Mouse (Mus musculus) hindbrain, embryonic 12.5 days (tissue): ENCODE data around the gene Zwilch. TPM values are rescaled to one million over a fixed set of nuclear protein-coding genes. Genes with fewer than 3 reads are reported as not detected.
"Not testable (repeated sequence)": the region's sequence is repeated elsewhere in the genome, so short reads cannot be mapped to it uniquely, and the experiment has no call there.

ENCODE experiments used
- ATAC-seq: fragments of 200-750 bp; cut with Nextera tagmentation; 2 replicates; pipeline ENCODE4 v1.8.0; 2017; ENCODE audit warnings: moderate TSS enrichment; ENCODE audit not compliant: low FRiP score
- H3K27ac ChIP-seq: fragments of 300-500 bp; sonication (generic); 2 replicates; pipeline ENCODE4 v1.5.1; 2016; ENCODE audit warnings: mild to moderate bottlenecking
- H3K27me3 ChIP-seq: fragments of 300-500 bp; sonication (generic); 2 replicates; pipeline ENCODE4 v1.6.1; 2016; ENCODE audit warnings: mild to moderate bottlenecking
- H3K36me3 ChIP-seq: fragments of 300-500 bp; sonication (generic); 2 replicates; pipeline ENCODE4 v1.6.1; 2016; ENCODE audit warnings: mild to moderate bottlenecking
- H3K4me1 ChIP-seq: fragments of 300-500 bp; sonication (generic); 2 replicates; pipeline ENCODE4 v1.6.1; 2016
- H3K4me2 ChIP-seq: fragments of 300-500 bp; sonication (generic); replicated peaks from 2 replicates; pipeline ENCODE4 v1.6.1; 2016; ENCODE audit warnings: mild to moderate bottlenecking
- H3K4me3 ChIP-seq: fragments of 300-500 bp; sonication (generic); 2 replicates; pipeline ENCODE4 v1.5.1; 2016; ENCODE audit warnings: mild to moderate bottlenecking
- H3K9ac ChIP-seq: fragments of 300-500 bp; sonication (generic); 2 replicates; pipeline ENCODE4 v1.6.1; 2016; ENCODE audit warnings: mild to moderate bottlenecking, moderate library complexity
- H3K9me3 ChIP-seq: fragments of 300-500 bp; sonication (generic); replicated peaks from 2 replicates; pipeline ENCODE4 v1.6.1; 2016; ENCODE audit warnings: mild to moderate bottlenecking
- WGBS: fragments of 180-500 bp; shearing (Covaris S2); methylation state at CpG from one replicate; pipeline ENCODE4 v1.1.7; 2016; 5-methylcytosine and 5-hydroxymethylcytosine counted together
- polyA plus RNA-seq: library from polyadenylated mRNA; unstranded; fragments of >200 nt; fragmentation: Nextera tagmentation; extraction: Ambion mirVana; gene quantifications from 2 replicates; pipeline ENCODE4 v1.2.1, GENCODE M21; 2016

Zwilch gene
- polyA plus RNA-seq, 1 experiment from 2014 or later = 19.6 TPM

DNA sequence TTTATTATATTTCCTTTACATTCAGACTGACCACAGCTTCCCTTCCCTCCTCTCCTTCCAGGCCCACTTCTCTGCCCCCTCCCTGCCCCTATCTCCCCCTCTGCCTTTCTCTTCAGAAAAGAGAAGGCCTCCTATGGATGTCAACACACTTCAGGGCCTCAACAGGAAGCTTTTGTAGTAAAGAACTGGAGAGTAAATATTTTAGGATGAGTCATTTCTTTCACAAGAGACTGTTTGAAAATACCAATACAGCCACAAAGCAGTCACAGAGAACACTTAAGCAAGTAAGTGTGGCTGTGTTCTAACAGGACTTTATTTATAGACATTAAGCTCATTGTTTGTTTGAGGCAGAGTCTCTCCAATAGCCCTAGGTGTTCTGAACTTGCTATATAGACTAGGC, 29.4 kb upstream of the Zwilch start:
- H3K4me3 ChIP-seq = no peak overlapping the region

DNA sequence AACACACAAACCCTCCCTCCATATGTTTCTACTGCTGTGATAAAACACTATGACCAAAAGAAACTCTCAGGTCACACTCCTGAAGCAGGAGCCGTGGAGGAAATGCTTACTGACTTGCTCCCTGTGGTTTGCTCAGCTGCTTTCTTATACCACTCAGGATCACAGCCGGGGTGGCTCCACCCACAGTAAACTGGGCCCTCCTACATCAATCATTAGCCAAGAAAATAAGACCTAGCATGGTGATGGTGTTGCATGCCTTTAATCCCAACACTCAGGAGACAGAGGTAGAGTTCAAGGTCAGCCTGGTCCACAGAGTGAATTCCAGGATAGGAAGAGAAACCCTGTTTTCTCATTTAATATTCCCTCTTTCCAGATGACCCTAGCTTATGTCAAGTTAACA, 27.0 kb upstream of the Zwilch start:
- no peaks in the 10 kb centered on the region for H3K4me1 ChIP-seq
- no peak overlapping the region for H3K4me2 ChIP-seq
- no peak overlapping the region for H3K27ac ChIP-seq
- no peaks in the 10 kb centered on the region for H3K9me3 ChIP-seq
- peaks cover 29% of the 10 kb centered on the region for H3K36me3 ChIP-seq
- H3K4me3 ChIP-seq = no peak overlapping the region
- WGBS = 88% methylated on average over 2 of the region's 2 CpGs
- no peak overlapping the region for H3K9ac ChIP-seq
- H3K27me3 ChIP-seq = no peaks in the 10 kb centered on the region
- ATAC-seq = no peak

More for the DNA sequence above, 29.4 kb upstream of the Zwilch start:
- Histone ChIP-seq H3K9ac (no peak overlapping the region), H3K27ac (no peak overlapping the region), H3K9me3 (no peaks in the 10 kb centered on the region), H3K27me3 (no peaks in the 10 kb centered on the region), H3K4me2 (no peak overlapping the region), H3K4me1 (no peaks in the 10 kb centered on the region), H3K36me3 (peaks cover 25% of the 10 kb centered on the region)
- ATAC-seq = no peak

DNA sequence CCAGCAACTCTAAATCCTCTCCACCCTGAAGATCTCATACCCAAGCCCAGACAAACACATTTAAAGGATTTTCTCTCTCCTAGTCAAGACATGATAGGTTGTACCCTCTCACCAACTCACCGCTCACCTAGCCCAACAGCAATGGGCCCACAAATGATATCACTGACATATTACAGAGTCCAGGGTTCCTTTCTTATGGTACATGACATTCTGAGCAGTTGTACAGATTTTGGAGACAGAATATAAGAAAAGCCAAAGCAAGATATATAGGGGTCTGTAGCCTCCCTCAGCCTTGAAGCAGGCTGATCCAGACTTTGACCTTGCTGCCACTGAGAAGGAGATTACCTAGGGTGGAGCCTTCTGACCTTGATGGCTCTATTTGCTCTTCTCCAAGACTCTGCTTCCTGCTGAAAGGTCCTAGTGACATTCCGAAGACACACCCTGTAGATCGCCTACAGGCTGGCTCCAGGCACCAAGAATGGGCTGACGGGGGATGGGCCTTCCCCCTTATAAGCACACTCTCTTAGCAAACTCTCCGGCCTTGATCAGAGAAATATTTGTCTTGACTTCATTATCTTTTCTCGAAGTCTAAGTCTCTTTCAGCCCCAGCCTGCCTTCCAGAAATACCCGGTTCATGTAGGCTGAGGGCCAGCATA, 26.0 kb upstream of the Zwilch start:
- H3K4me2 ChIP-seq, ATAC-seq, H3K4me1 ChIP-seq, H3K4me3 ChIP-seq, H3K9ac ChIP-seq, H3K9me3 ChIP-seq, H3K27ac ChIP-seq, H3K27me3 ChIP-seq: not testable (repeated sequence)
- WGBS = 83% methylated on average over 7 of the region's 7 CpGs
- H3K36me3 ChIP-seq = peaks cover 22% of the 10 kb centered on the region

DNA sequence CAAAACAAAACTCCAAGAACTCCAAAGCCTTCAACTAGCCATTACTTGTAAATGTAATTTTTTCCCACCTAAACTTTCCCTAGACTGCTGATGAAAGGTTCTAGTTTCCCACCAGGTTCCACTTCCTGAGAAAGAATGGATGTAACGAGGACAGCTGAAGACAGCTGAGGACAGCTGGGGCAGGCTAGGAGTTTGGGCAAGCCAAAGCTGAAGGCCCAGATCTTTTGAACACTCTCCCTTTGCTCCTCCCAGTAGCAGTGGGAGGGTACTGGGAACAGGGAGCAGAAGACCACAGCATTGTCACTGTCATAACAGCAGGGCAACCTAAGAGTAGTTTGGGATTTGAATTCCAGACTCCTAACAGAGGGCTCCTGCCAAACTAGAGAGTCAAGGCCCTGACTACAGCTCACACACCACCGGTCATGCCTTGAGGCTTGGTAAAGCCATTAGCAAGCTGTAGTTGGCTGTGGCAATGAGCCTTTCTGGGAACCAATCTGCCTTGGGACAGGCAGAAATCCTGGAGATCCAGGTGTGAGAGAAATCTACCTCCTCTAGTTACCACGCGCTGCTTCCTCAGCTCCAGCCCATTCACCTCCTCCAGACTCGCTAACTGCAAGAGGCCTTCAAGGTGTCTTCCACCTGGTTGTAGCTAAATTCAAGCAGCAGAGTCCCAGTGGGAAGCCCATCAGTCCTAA, 25.3 kb upstream of the Zwilch start:
- H3K4me2 ChIP-seq = no peak overlapping the region
- ATAC-seq = no peak
- no peaks in the 10 kb centered on the region for H3K4me1 ChIP-seq
- no peaks in the 10 kb centered on the region for H3K27me3 ChIP-seq
- no peak overlapping the region for H3K4me3 ChIP-seq
- H3K9ac ChIP-seq = no peak overlapping the region
- WGBS = 95% methylated on average over 5 of the region's 5 CpGs
- H3K9me3 ChIP-seq = no peaks in the 10 kb centered on the region
- H3K27ac ChIP-seq = no peak overlapping the region
- peaks cover 24% of the 10 kb centered on the region for H3K36me3 ChIP-seq

DNA sequence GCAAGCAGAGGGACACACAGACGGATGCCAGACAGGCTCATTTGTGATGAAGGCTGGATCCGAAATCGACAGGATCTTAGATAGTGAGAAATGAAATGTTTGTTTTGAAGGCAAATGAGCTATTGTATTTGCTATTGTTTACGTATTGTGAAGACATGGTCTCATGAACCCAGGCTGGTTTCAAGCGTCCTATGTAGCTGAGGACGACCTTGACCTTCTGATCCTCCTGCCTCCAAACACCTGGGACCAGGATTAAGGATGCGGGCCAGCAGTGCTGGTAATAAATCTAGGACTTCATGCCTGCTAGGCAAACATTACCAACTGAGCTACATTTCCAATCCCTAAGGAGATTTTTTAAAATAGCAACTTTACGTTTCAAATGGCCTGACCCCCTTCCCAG, 24.6 kb upstream of the Zwilch start:
- H3K4me1 ChIP-seq = no peaks in the 10 kb centered on the region
- no peak overlapping the region for H3K4me2 ChIP-seq
- H3K27ac ChIP-seq = no peak overlapping the region
- no peaks in the 10 kb centered on the region for H3K9me3 ChIP-seq
- WGBS = 92% methylated on average over 8 of the region's 8 CpGs
- no peak overlapping the region for H3K4me3 ChIP-seq
- no peak overlapping the region for H3K9ac ChIP-seq
- ATAC-seq = no peak
- H3K27me3 ChIP-seq = no peaks in the 10 kb centered on the region
- peaks cover 24% of the 10 kb centered on the region for H3K36me3 ChIP-seq

DNA sequence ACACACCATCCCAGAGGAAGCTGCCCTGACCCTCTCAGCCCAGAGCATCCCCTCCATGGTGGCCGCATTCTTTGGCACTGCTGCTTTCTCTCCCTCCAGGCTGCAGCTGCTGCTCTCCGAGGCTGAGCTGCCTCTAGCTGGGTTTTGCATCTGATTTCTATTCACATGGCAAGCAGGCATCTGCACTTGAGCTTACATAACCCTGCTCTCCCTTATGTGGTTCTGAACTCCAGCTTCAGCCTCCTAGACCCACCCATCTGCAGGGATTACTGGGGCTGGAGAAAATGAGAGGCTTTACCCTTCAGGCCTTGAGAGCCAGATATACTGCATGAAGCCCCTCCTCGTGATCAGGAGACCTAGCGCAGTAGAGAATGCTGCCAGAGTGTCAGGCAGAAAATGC, 22.6 kb upstream of the Zwilch start:
- Histone ChIP-seq H3K4me3 (no peak overlapping the region), H3K9ac (no peak overlapping the region), H3K4me1 (no peaks in the 10 kb centered on the region), H3K36me3 (peaks cover 35% of the 10 kb centered on the region), H3K9me3 (no peaks in the 10 kb centered on the region), H3K4me2 (no peak overlapping the region), H3K27me3 (no peaks in the 10 kb centered on the region), H3K27ac (no peak overlapping the region)
- no peak for ATAC-seq
- 84% methylated on average over 4 of the region's 4 CpGs for WGBS

DNA sequence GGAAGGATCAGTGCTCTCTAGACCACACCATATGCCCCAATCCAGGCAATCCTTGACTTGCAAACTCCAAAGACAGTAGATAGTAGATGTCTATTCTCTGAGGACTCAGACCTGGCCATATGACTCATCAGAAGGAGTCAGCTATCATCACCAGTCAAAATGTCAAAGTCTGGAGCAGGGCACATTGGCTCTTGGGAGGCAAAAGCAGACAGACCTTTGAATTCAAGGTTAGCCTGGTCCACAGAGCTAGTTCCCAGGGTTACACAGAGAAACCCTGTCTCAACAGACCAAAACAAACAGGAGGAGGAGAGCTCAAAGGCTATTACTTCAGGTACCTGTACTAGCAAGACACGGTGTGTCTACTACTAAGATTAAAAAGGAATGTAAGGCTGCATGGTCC, 21.0 kb upstream of the Zwilch start:
- Histone ChIP-seq H3K4me2 (no peak overlapping the region), H3K4me3 (no peak overlapping the region), H3K9me3 (no peaks in the 10 kb centered on the region), H3K4me1 (no peaks in the 10 kb centered on the region), H3K9ac (no peak overlapping the region), H3K27ac (no peak overlapping the region), H3K27me3 (no peaks in the 10 kb centered on the region), H3K36me3 (peaks cover 39% of the 10 kb centered on the region)
- ATAC-seq = no peak
- 97% methylated on average over 1 of the region's 1 CpGs for WGBS

DNA sequence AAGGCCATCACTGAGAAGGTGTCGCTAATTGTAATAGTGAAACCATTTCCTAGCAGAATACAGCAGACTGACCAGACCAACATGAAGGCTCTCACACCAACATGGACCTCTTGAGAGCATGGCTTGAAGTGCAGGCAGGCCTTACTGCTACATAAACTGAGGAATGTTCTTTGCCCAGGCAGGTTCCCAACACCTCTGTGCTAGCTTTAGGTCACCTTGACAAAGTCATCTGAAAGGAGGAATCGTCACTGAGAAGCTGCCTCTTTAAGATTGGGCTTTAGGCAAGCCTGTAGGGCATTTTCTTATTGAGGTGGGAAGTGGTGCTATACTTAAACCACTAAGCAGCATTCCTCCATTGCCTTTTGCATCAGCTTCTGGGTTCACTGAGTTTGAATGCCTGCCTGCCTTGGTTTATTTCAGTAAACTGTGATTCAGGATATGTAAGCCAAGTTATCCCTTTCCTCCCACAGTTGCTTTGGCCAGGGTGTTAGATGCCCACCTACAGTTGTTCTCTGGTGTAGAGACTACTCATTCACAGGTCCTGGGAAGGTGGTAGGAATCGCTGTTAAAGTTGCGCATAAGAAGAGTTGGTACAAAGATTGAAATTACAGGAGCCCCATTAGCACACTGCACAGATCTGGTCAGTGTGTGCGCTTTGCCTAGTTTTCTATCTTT, 11.4 kb upstream of the Zwilch start:
- Histone ChIP-seq H3K4me2 (no peak overlapping the region), H3K4me1 (peaks cover 8% of the 10 kb centered on the region), H3K9me3 (no peaks in the 10 kb centered on the region), H3K36me3 (peaks cover 59% of the 10 kb centered on the region), H3K9ac (no peak overlapping the region), H3K27ac (no peak overlapping the region), H3K4me3 (no peak overlapping the region), H3K27me3 (no peaks in the 10 kb centered on the region)
- no peak for ATAC-seq
- 94% methylated on average over 5 of the region's 5 CpGs for WGBS

DNA sequence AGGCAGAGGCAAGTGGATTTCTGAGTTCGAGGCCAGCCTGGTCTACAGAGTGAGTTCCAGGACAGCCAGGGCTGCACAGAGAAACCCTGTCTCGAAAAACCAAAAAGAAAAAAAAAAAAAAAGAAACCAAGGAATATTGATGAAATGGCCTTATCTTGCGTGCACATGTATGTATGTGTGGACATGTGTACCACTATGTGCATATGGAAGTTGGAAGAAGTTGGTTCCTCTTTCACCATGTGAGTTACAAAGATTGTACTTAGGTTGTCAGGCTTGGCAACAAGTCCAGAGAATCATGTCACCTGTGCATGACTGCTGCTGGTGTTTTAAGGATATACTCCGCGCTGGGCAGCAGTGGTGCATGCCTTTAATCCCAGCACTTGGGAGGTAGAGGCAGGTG, 10.4 kb upstream of the Zwilch start:
- not testable (repeated sequence) for H3K4me3 ChIP-seq, H3K9me3 ChIP-seq, H3K4me1 ChIP-seq, ATAC-seq, H3K27ac ChIP-seq, H3K9ac ChIP-seq, H3K4me2 ChIP-seq, H3K27me3 ChIP-seq
- 98% methylated on average over 5 of the region's 5 CpGs for WGBS
- H3K36me3 ChIP-seq = peaks cover 49% of the 10 kb centered on the region

DNA sequence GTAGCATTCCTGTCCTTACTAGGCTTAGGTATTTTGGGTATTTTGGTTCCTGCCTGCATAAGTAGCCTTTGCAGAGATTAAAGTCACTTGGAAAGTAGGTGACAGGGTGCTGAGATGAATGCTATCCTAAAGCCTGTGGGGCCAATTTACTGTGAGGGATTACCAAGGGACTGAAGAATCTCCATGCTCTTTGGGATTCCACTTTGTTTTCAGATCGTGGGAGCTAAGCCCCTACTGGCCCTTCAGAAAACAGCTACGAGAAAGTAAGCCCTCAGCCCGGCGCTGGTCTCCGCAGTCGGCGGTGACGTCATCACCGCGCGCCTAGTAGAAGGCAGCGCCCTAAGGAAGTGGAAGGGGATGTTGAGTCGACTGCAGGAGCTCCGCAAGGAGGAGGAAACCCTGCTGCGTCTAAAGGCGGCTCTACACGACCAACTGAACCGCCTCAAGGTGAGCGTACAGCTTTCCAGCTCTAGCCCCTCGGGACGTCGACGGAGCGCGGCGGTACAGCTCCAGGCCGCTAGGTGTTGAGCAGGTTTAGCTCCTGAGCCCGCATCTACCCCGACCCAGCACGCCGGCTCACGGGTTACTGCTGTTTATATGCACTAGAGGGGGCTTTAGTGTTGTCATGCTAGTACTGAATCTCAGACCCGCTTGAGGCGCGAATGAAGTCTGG, 6.2 kb upstream of the Zwilch start, which contains the start of gene Snapc5:
Gene Snapc5 (plus strand): TSS at position 301 of the 673 bp plus-strand sequence.
- Histone ChIP-seq H3K4me2 (peak within 1 kb of the TSS; percentile 58), H3K4me3 (peak within 1 kb of the TSS; percentile 69), H3K9ac (peak within 1 kb of the TSS; percentile 60), H3K27me3 (no peaks in the 10 kb centered on the region), H3K36me3 (peaks cover 62% of the 10 kb centered on the region), H3K4me1 (peaks cover 21% of the 10 kb centered on the region), H3K27ac (peak within 1 kb of the TSS; percentile 86), H3K9me3 (no peaks in the 10 kb centered on the region)
- ATAC-seq = peak; percentile 95
- under 1% methylated on average over 35 of the region's 35 CpGs for WGBS

DNA sequence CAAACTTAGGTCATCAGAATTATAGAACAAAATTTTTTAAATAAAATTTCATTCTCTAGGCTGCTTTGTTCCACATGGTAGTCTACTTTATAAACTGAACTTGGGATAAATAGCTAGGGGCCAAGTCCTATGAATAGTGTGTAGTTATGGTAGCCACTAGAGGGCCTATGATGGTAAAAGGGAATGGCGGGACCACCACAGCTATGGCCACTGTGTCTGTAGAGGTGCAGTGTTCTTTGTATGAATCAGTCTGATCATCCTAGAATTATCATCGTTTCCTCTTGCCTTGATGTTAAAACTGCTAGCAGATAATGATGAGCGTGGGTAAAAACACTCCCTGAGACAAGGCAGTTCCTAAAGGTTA, 5.7 kb upstream of the Zwilch start:
- Histone ChIP-seq H3K27ac (peak overlapping the region; percentile 86), H3K27me3 (no peaks in the 10 kb centered on the region), H3K4me2 (peak overlapping the region; percentile 58), H3K36me3 (peaks cover 61% of the 10 kb centered on the region), H3K4me1 (peaks cover 23% of the 10 kb centered on the region), H3K9ac (0 out of 2 replicates have a peak overlapping the region, but pooled peaks have one; percentile 60), H3K9me3 (no peaks in the 10 kb centered on the region), H3K4me3 (peak overlapping the region; percentile 69)
- peak; percentile 78 for ATAC-seq
- 39% methylated on average over 3 of the region's 3 CpGs for WGBS

DNA sequence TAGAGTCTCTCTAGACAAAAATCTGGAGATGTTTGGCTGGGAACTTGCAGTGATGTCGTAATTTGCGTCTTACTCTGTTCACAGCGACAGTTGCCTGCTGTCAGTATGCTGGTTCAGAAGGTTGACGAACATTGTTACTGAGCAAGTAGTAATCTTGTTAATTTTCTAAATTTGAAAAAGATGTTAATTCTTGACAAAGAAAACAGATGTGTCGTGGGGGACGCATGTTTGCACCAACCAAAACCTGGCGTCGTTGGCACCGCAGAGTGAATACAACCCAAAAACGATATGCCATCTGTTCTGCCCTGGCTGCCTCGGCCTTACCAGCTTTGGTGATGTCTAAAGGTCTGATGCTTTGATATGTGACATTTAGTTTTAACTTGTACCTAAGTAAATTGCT, 2.5 kb upstream of the Zwilch start:
- H3K4me3 ChIP-seq = no peak overlapping the region
- no peak overlapping the region for H3K4me2 ChIP-seq
- H3K9ac ChIP-seq = no peak overlapping the region
- 92% methylated on average over 11 of the region's 11 CpGs for WGBS
- H3K9me3 ChIP-seq = no peaks in the 10 kb centered on the region
- no peak overlapping the region for H3K27ac ChIP-seq
- H3K36me3 ChIP-seq = peaks cover 39% of the 10 kb centered on the region
- H3K4me1 ChIP-seq = peaks cover 30% of the 10 kb centered on the region
- no peak for ATAC-seq
- H3K27me3 ChIP-seq = no peaks in the 10 kb centered on the region
